Mouse (Mus musculus) stomach, embryonic 14.5 days (tissue): Measurements from ENCODE around the gene Ets2. TPM values are rescaled to one million over a fixed set of nuclear protein-coding genes. Genes with fewer than 3 reads are reported as not detected.

Experiments
- ATAC-seq: fragments of 200-750 bp; cut with Nextera tagmentation; 2 replicates; pipeline ENCODE4 v1.8.0; 2017; ENCODE audit warnings: low read depth, moderate TSS enrichment; ENCODE audit not compliant: insufficient number of reproducible peaks, insufficient read depth, low FRiP score
- H3K27ac ChIP-seq: fragments of 300-500 bp; sonication (generic); 2 replicates; pipeline ENCODE4 v1.5.1; 2014; ENCODE audit warnings: mild to moderate bottlenecking, low read length, moderate library complexity, mixed read lengths
- H3K27me3 ChIP-seq: fragments of 300-500 bp; sonication (generic); 2 replicates; pipeline ENCODE4 v1.6.1; 2014; ENCODE audit warnings: low read length, control low read depth, mixed read lengths; ENCODE audit not compliant: control insufficient read depth, insufficient read depth
- H3K36me3 ChIP-seq: fragments of 300-500 bp; sonication (generic); 2 replicates; pipeline ENCODE4 v1.6.1; 2014; ENCODE audit warnings: mild to moderate bottlenecking, control low read depth, low read length, moderate library complexity, mixed read lengths; ENCODE audit not compliant: control insufficient read depth, insufficient read depth
- H3K4me1 ChIP-seq: fragments of 300-500 bp; sonication (generic); 2 replicates; pipeline ENCODE4 v1.6.1; 2014; ENCODE audit warnings: low read length, control low read depth, mixed read lengths; ENCODE audit not compliant: control insufficient read depth, insufficient read depth
- H3K4me2 ChIP-seq: fragments of 300-500 bp; sonication (generic); replicated peaks from 2 replicates; pipeline ENCODE4 v1.6.1; 2014; ENCODE audit warnings: low read depth, low read length, control low read depth
- H3K4me3 ChIP-seq: fragments of 300-500 bp; sonication (generic); 2 replicates; pipeline ENCODE4 v1.5.1; 2014; ENCODE audit warnings: low read depth, low read length, control low read depth
- H3K9ac ChIP-seq: fragments of 300-500 bp; sonication (generic); replicated peaks from 2 replicates; pipeline ENCODE4 v1.6.1; 2014; ENCODE audit warnings: low read depth, mild to moderate bottlenecking, control low read depth, low read length, moderate library complexity, mixed read lengths
- H3K9me3 ChIP-seq: fragments of 300-500 bp; sonication (generic); 2 replicates; pipeline ENCODE4 v1.6.1; 2016; ENCODE audit warnings: low read depth, low read length, control low read depth; ENCODE audit not compliant: control insufficient read depth
- WGBS: fragments of 180-500 bp; shearing (Covaris S2); extraction: QIAGEN DNeasy Blood & Tissue Kit; methylation state at CpG from one replicate; pipeline ENCODE4 v1.1.7; 2014; 5-methylcytosine and 5-hydroxymethylcytosine counted together
- polyA plus RNA-seq: library from polyadenylated mRNA; unstranded; fragments of >200 nt; fragmentation: Nextera tagmentation; extraction: Ambion mirVana; gene quantifications from 2 replicates; pipeline ENCODE4 v1.2.1, GENCODE M21; 2014

Gene Ets2
- polyA plus RNA-seq, 1 experiment from 2014 or later: 37.9 TPM

DNA sequence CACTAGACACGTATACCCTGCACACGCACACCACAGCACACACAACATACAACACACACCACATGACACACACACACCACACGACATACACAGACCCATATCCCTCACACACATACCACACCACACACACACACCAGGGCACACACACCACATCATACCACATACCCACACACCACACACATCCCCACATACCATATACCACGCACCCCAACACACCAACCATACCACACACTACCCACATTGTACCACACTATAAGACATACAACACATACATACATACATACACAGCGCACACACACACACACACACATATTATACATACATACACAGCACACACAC lies 68.1 kb downstream of the Ets2 start:
- WGBS: 87% methylated on average over 5 of the region's 5 CpGs
- Histone ChIP-seq H3K9ac (no peak overlapping the region), H3K27me3 (no peaks in the 10 kb centered on the region), H3K4me2 (no peak overlapping the region), H3K9me3 (no peaks in the 10 kb centered on the region), H3K27ac (peak overlapping the region; percentile 45; the same call in 1 of the 2 replicates), H3K4me3 (no peak overlapping the region), H3K4me1 (peaks cover 9% of the 10 kb centered on the region; the same call in 1 of the 2 replicates), H3K36me3 (no peaks in the 10 kb centered on the region)
- ATAC-seq: 0 out of 2 replicates have a peak, but pooled peaks have one; percentile 5

DNA sequence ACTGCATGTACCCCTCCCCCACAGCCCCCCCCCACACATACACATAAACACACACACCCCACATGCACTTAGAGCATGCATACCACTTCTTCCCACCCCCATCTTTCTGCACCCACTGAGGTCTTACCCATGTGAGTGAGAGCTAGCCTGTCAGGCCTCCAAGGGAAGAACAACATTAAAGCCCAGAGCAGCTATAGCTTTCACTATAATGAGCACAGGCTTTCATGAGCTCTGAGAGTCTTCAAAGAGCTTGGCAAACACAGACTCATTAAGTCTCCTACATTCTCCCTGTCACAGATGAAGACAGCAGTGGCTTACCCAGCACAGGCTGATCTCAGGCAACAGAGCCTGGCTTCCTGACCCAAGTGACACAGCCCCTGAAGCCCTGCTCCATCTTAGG lies 68.5 kb downstream of the Ets2 start:
- no peak overlapping the region; the same call in 1 of the 2 replicates for H3K27ac ChIP-seq
- no peak overlapping the region for H3K4me2 ChIP-seq
- no peaks in the 10 kb centered on the region for H3K36me3 ChIP-seq
- H3K9ac ChIP-seq: no peak overlapping the region
- peaks cover 9% of the 10 kb centered on the region; the same call in 1 of the 2 replicates for H3K4me1 ChIP-seq
- ATAC-seq: no peak
- no peak overlapping the region for H3K4me3 ChIP-seq
- no peaks in the 10 kb centered on the region for H3K27me3 ChIP-seq
- no peaks in the 10 kb centered on the region for H3K9me3 ChIP-seq

Other genes starting within 250 kb of the Ets2 start
- 2.7 and 2.8 TPM in 2 replicates for gene Erg, start 115.5 kb upstream of the Ets2 start, polyA plus RNA-seq